Mouse (Mus musculus) MEL (cell line): Measurements from ENCODE around the gene Uspl1. TPM values are rescaled to one million over a fixed set of nuclear protein-coding genes. Genes with fewer than 3 reads are reported as not detected.
A peak's percentile ranks its signal among the peaks of the same experiment; 100 is the strongest.
"Not testable (repeated sequence)": the region's sequence is repeated elsewhere in the genome, so short reads cannot be mapped to it uniquely, and the experiment has no call there.

Source experiments
- DNase-seq: peaks from one replicate; pipeline ENCODE4 v3.0.0; 2011; ENCODE audit warnings: low read depth, low spot score
- H3K27ac ChIP-seq: 2 replicates; pipeline ENCODE4 v1.5.1; 2012; ENCODE audit warnings: low read depth, mild to moderate bottlenecking, control low read depth, low read length, moderate library complexity; ENCODE audit not compliant: control insufficient read depth
- H3K27me3 ChIP-seq, 2 experiments: fragments of 150-350 bp in 1 of 2; sonication (generic) in 1 of 2; 2 replicates each; pipeline ENCODE4 v1.6.1; 2012; ENCODE audit warnings: low read length in 2 of 2, mild to moderate bottlenecking in 2 of 2, improper control_type of control experiment in 1 of 2, moderate library complexity in 1 of 2; ENCODE audit not compliant: insufficient read depth in 2 of 2, control insufficient read depth in 1 of 2
- H3K36me3 ChIP-seq, 2 experiments: 2 replicates each; pipeline ENCODE4 v1.6.1; 2012 to 2014; ENCODE audit warnings: low read length in 2 of 2, improper control_type of control experiment in 1 of 2, inconsistent platforms in 1 of 2, mild to moderate bottlenecking in 1 of 2; ENCODE audit not compliant: insufficient read depth in 2 of 2, control insufficient read depth in 1 of 2
- H3K4me1 ChIP-seq, 2 experiments: fragments of 150-350 bp in 1 of 2; sonication (generic) in 1 of 2; 2 replicates each; pipeline ENCODE4 v1.6.1; 2012; ENCODE audit warnings: low read length in 2 of 2, improper control_type of control experiment in 1 of 2, mild to moderate bottlenecking in 1 of 2; ENCODE audit not compliant: insufficient read depth in 2 of 2, control insufficient read depth in 1 of 2
- H3K4me3 ChIP-seq, 2 experiments: fragments of 150-350 bp in 1 of 2; sonication (generic) in 1 of 2; 2 replicates each; pipeline ENCODE4 v1.5.1; 2012; ENCODE audit warnings: low read depth in 2 of 2, low read length in 2 of 2, mild to moderate bottlenecking in 2 of 2, moderate library complexity in 2 of 2, control low read depth in 1 of 2, improper control_type of control experiment in 1 of 2; ENCODE audit not compliant: control insufficient read depth in 1 of 2, insufficient read depth in 1 of 2
- H3K79me2 ChIP-seq: 2 replicates; pipeline ENCODE4 v1.6.1; 2012; ENCODE audit warnings: mild to moderate bottlenecking, low read length, moderate library complexity; ENCODE audit not compliant: control insufficient read depth, poor library complexity, insufficient read depth
- H3K9ac ChIP-seq: 2 replicates; pipeline ENCODE4 v1.6.1; 2012; ENCODE audit warnings: low read depth, mild to moderate bottlenecking, control low read depth, low read length, moderate library complexity; ENCODE audit not compliant: control insufficient read depth, poor library complexity, severe bottlenecking
- H3K9me3 ChIP-seq: fragments of 150-350 bp; sonication (generic); replicated peaks from 2 replicates; pipeline ENCODE4 v1.6.1; 2012; ENCODE audit warnings: mild to moderate bottlenecking, low read length, improper control_type of control experiment, moderate library complexity; ENCODE audit not compliant: insufficient read depth
- CHD2 ChIP-seq: IDR thresholded peaks from 2 replicates; pipeline ENCODE4 v1.6.1; 2011; ENCODE audit warnings: low read length, improper control_type of control experiment
- CTCF ChIP-seq, 3 experiments: IDR thresholded peaks in 2 of 3; conservative IDR thresholded peaks in 1 of 3; 2 replicates each; pipeline ENCODE4 v1.5.1; 2011 to 2012; ENCODE audit warnings: low read length in 3 of 3, low read depth in 2 of 3, mild to moderate bottlenecking in 2 of 3, improper control_type of control experiment in 1 of 3, inconsistent platforms in 1 of 3, mixed read lengths in 1 of 3, moderate library complexity in 1 of 3; ENCODE audit not compliant: control insufficient read depth in 1 of 3, insufficient read depth in 1 of 3, poor library complexity in 1 of 3, severe bottlenecking in 1 of 3
- GABPA ChIP-seq: IDR thresholded peaks from 2 replicates; pipeline ENCODE4 v1.6.1; 2012; ENCODE audit warnings: low read depth, mild to moderate bottlenecking, inconsistent platforms, low read length, improper control_type of control experiment, moderate library complexity
- JUND ChIP-seq: IDR thresholded peaks from 2 replicates; pipeline ENCODE4 v1.6.1; 2011; ENCODE audit warnings: low read depth, mild to moderate bottlenecking, improper control_type of control experiment, low read length
- RAD21 ChIP-seq: IDR thresholded peaks from 2 replicates; pipeline ENCODE4 v1.6.1; 2011; ENCODE audit warnings: mild to moderate bottlenecking, low read depth, low read length, improper control_type of control experiment
- SIN3A ChIP-seq: IDR thresholded peaks from 2 replicates; pipeline ENCODE4 v1.6.1; 2012; ENCODE audit warnings: low read length, improper control_type of control experiment, inconsistent platforms
- TBP ChIP-seq: IDR thresholded peaks from 2 replicates; pipeline ENCODE4 v1.8.0; 2011; ENCODE audit warnings: low read depth, low read length, improper control_type of control experiment
- TCF12 ChIP-seq: IDR thresholded peaks from 2 replicates; pipeline ENCODE4 v1.6.1; 2014; ENCODE audit warnings: low read depth, mild to moderate bottlenecking, inconsistent platforms, low read length, improper control_type of control experiment, moderate library complexity
- UBTF ChIP-seq: IDR thresholded peaks from 2 replicates; pipeline ENCODE4 v1.6.1; 2012; ENCODE audit warnings: low read depth, mild to moderate bottlenecking, inconsistent platforms, low read length, improper control_type of control experiment, moderate library complexity, borderline replicate concordance; ENCODE audit not compliant: insufficient read depth
- ZMIZ1 ChIP-seq: IDR thresholded peaks from 2 replicates; pipeline ENCODE4 v1.6.1; 2012; ENCODE audit warnings: low read depth, mild to moderate bottlenecking, inconsistent platforms, low read length, improper control_type of control experiment, moderate library complexity
- polyA plus RNA-seq, 2 experiments: library from polyadenylated mRNA; stranded (reverse) in 1 of 2; unstranded in 1 of 2; fragments of >175 nt in 1 of 2; fragments of >200 nt in 1 of 2; gene quantifications; 2 replicates each; pipeline versions ENCODE4 v1.2.1 to v1.2.4; 2012; ENCODE audit warnings: low replicate concordance in 2 of 2, low read depth in 1 of 2; ENCODE audit not compliant: insufficient read length in 2 of 2, insufficient read depth in 1 of 2, missing spikeins in 1 of 2
- total RNA-seq: library from RNA; depleted of rRNA; stranded (reverse); fragments of 300-350 nt; gene quantifications from 2 replicates; pipeline ENCODE4 v1.2.3, GENCODE M21; 2012

Gene Uspl1
- total and polyA plus RNA-seq, 3 experiments, result 68.5 to 179 (median 94.4) TPM

DNA sequence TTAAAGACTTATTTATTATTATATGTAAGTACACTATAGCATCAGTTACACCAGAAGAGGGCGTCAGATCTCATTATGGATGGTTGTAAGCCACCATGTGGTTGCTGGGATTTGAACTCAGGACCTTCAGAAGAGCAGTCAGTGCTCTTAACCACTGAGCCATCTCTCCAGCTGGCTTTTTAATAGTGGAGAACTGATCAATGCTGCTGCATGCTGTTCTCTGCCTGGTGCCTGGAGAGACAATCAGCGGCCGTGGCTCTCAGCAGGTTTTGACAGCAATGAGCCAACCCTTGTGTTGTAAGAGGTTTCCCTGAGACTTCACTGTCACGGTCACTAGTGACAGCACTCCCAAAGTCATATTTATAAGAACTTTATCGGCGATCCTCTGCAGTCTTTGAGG lies 46.1 kb upstream of the Uspl1 start:
- not testable (repeated sequence) for H3K27me3 ChIP-seq, H3K9me3 ChIP-seq, H3K9ac ChIP-seq, H3K4me3 ChIP-seq, H3K27ac ChIP-seq, H3K79me2 ChIP-seq
- Histone ChIP-seq H3K4me1 (peaks cover 8 to 19% of the 10 kb centered on the region in 2 experiments), H3K36me3 (peaks cover 0 to 17% of the 10 kb centered on the region in 2 experiments; a peak in 2 of 4 replicates)
- TF ChIP-seq CTCF (IDR thresholded peaks at IDR 0.05 in 2 of 3, conservative IDR thresholded peaks at IDR 0.05 in 1 of 3; ENCODE audit: control insufficient read depth in 1 of 3, insufficient read depth in 1 of 3, low read depth in 2 of 3, low read length in 3 of 3, poor library complexity in 1 of 3, severe bottlenecking in 1 of 3), result peak in 1 of 3 experiments; percentile 6; a peak in 1 of 6 replicates
- peak; percentile 92 for TF ChIP-seq TBP
- DNase-seq, result peak; percentile 32

GRCm38 (mm10) chr5:149140336-149140735 lies 43.8 kb upstream of the Uspl1 start:
- Histone ChIP-seq H3K4me3 (no peak overlapping the region), H3K27me3 (no peaks in the 10 kb centered on the region), H3K9ac (no peak overlapping the region), H3K79me2 (no peaks in the 10 kb centered on the region), H3K27ac (no peak overlapping the region), H3K4me1 (peaks cover 6 to 10% of the 10 kb centered on the region in 2 experiments; a peak in 3 of 4 replicates), H3K9me3 (no peaks in the 10 kb centered on the region), H3K36me3 (peaks cover 0 to 12% of the 10 kb centered on the region in 2 experiments; a peak in 2 of 4 replicates)
- no peak for DNase-seq
- TF ChIP-seq TCF12, result no peak

DNA sequence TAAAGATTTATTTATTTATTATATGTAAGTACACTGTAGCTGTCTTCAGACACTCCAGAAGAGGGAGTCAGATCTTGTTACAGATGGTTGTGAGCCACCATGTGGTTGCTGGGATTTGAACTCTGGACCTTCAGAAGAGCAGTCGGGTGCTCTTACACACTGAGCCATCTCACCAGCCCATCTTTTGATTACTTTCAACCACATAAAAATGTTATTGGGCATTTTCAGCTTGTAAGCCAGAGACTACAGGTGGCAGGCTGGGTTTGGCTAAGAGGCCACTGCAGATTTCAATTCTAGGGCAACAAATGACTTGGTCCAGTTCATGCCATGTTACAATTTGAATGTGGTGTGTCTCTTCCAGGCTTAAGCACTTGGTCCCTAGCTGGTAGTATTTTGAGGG lies 43.0 kb upstream of the Uspl1 start:
- not testable (repeated sequence) for H3K4me3 ChIP-seq, H3K4me1 ChIP-seq, H3K27me3 ChIP-seq, H3K9ac ChIP-seq, H3K79me2 ChIP-seq, H3K27ac ChIP-seq, H3K9me3 ChIP-seq
- peak; percentile 20 for DNase-seq
- H3K36me3 ChIP-seq, result peaks cover 0 to 12% of the 10 kb centered on the region in 2 experiments; a peak in 2 of 4 replicates
- peak; percentile 95 for TF ChIP-seq TBP

GRCm38 (mm10) chr5:149143766-149144375 lies 40.3 kb upstream of the Uspl1 start:
- Histone ChIP-seq H3K9me3 (no peaks in the 10 kb centered on the region), H3K27ac (no peak overlapping the region), H3K4me3 (no peak overlapping the region), H3K4me1 (peaks cover 0 to 13% of the 10 kb centered on the region in 2 experiments; a peak in 2 of 4 replicates), H3K36me3 (peaks cover 0 to 7% of the 10 kb centered on the region in 2 experiments; a peak in 2 of 4 replicates), H3K79me2 (no peaks in the 10 kb centered on the region), H3K9ac (no peak overlapping the region), H3K27me3 (no peaks in the 10 kb centered on the region)
- no peak for TF ChIP-seq SIN3A
- TF ChIP-seq JUND, result no peak
- TF ChIP-seq UBTF, result no peak
- no peak for TF ChIP-seq CHD2
- TF ChIP-seq CTCF (IDR thresholded peaks at IDR 0.05 in 2 of 3, conservative IDR thresholded peaks at IDR 0.05 in 1 of 3; ENCODE audit: control insufficient read depth in 1 of 3, insufficient read depth in 1 of 3, low read depth in 2 of 3, low read length in 3 of 3, poor library complexity in 1 of 3, severe bottlenecking in 1 of 3), result no peak
- TF ChIP-seq TCF12, result no peak
- no peak for TF ChIP-seq RAD21
- no peak for TF ChIP-seq GABPA
- TF ChIP-seq ZMIZ1, result no peak
- DNase-seq, result no peak
